Mouse (Mus musculus) liver (tissue): ENCODE results near the gene Cyp4f14.
"Not testable (repeated sequence)": the region's sequence is repeated elsewhere in the genome, so short reads cannot be mapped to it uniquely, and the experiment has no call there.

ENCODE experiments used
- DNase-seq: peaks from one replicate; pipeline ENCODE4 v3.0.0-alpha.2; 2020; ENCODE audit warnings: mixed read lengths

The Cyp4f14 gene

GRCm38 (mm10) chr17:32891239-32892180, 25.6 kb downstream of the Cyp4f14 start, which contains the start of gene Zfp870:
Zfp870 (minus strand) TSS chr17:32891642.
- peak; percentile 79 for DNase-seq

- no peak for DNase-seq
Observed at GRCm38 (mm10) chr17:32890852-32891238, 26.3 kb downstream of the Cyp4f14 start.

- DNase-seq: no peak
Observed at GRCm38 (mm10) chr17:32889611-32890010, 27.5 kb downstream of the Cyp4f14 start.

- DNase-seq: no peak
Observed at GRCm38 (mm10) chr17:32880320-32881218, 36.6 kb downstream of the Cyp4f14 start.

GRCm38 (mm10) chr17:32878773-32879172, 38.4 kb downstream of the Cyp4f14 start:
- no peak for DNase-seq

GRCm38 (mm10) chr17:32877471-32878171, 39.5 kb downstream of the Cyp4f14 start:
- no peak for DNase-seq

GRCm38 (mm10) chr17:32872696-32873095, 44.4 kb downstream of the Cyp4f14 start:
- no peak for DNase-seq

GRCm38 (mm10) chr17:32872091-32872490, 45.1 kb downstream of the Cyp4f14 start:
- DNase-seq: no peak

GRCm38 (mm10) chr17:32871483-32871882, 45.7 kb downstream of the Cyp4f14 start:
- no peak for DNase-seq

GRCm38 (mm10) chr17:32867266-32867665, 49.9 kb downstream of the Cyp4f14 start:
- not testable (repeated sequence) for DNase-seq

- not testable (repeated sequence) for DNase-seq
Observed at GRCm38 (mm10) chr17:32856713-32857112, 60.4 kb downstream of the Cyp4f14 start.
